Mouse (Mus musculus) lung, postnatal 0 days (tissue): Measurements from ENCODE around the gene Ptprs.

ENCODE experiments used
- CTCF ChIP-seq: IDR thresholded peaks from 2 replicates; pipeline ENCODE4 v1.5.1; 2016; ENCODE audit warnings: antibody characterized with exemption, mild to moderate bottlenecking
- EP300 ChIP-seq: IDR thresholded peaks from 2 replicates; pipeline ENCODE4 v1.6.1; 2016; ENCODE audit warnings: antibody characterized with exemption, mild to moderate bottlenecking, control low read depth

DNA sequence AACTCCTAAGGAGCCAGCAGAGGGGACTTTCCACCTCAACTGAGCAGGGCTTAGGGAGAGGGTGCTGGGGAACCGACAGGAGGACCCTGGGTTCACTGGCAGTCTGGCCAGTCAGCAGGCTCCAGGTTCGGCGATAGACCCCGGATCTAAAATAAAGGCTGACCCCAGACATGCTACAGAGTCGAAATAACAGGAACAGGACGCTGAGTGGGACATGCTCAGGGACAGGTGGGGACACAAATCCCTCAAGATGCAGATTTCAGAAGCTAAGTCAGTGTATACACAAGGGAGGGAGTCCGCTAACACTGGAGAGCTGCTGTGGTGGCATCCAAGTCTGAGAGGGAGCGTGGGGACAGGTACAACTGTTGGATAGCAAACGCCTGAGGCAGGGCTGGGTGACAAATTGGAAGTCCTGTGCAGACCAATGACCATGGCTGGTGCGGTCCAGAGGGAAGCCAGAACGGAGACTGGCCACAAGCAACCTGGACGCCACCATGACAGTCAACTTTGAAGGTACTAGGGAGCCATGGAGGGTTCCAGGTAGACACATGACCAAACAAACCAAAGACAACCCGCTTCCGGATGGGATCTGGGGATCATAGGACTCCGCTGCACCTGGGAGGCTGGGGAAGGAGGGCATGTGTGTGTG lies 30.3 kb upstream of the Ptprs start:
- TF ChIP-seq CTCF (no peak), EP300 (no peak)
